Comparison of ENCODE assay signal across 8 mouse cellular contexts in the genomic region with DNA sequence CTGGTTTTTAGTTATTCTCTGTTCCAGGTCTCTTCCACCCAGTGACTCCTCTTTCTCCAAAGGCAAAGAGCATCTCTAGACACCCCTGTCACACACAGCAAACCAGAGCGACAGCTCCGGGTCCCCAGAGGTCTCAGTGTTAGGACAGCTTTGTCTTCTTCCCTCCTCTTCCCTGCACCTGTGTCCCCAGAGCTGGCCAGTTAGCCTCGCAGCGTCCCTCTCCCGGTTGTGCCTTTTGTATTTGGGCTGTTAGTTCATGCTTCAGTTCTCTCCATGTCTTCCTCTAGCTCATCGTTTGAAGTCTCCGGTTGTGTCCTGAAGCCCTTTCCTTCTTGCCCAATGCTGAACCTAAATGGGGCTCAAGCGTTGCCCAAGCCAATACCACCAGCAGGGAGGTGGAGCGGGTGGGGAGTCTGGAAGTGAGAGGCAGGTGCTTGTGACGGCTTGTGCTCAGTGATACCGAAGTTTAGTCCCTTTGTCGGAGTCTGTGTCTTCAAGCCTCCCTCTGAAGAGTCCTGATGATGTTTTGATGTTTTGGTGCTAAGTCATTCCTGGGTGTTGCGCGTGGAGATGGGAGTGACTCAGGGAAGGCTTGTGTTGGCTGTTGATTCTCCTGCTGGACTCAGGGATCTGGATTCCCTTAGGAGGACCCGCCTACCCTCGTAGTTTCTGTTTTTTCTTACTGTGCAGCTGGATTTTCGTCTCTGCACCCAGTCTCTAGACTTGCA. TPM values are rescaled to one million over a fixed set of nuclear protein-coding genes. Genes with fewer than 3 reads are reported as not detected.
DNase-seq lines count a peak whose midpoint lies in the region; ATAC-seq and TF ChIP-seq lines count a peak whose summit lies in the region.

No protein-coding gene starts in this region.

- TF ChIP-seq POLR2A in liver, adult 2 months (IDR thresholded peaks at IDR 0.05; ENCODE audit: extremely low read depth, insufficient read depth, low read length): no peak

- peak overlapping the region; percentile 73 for H3K9ac ChIP-seq in forebrain, embryonic 12.5 days
- H3K9ac ChIP-seq in intestine, embryonic 14.5 days (ENCODE audit: low read length): peak overlapping the region; percentile 74
- H3K9ac ChIP-seq in liver, adult 2 months (ENCODE audit: low read depth, low read length): peak overlapping the region; percentile 89
- H3K9ac ChIP-seq in neural tube, embryonic 12.5 days: peak overlapping the region; percentile 79

- peaks cover 16% of the 10 kb centered on the region; the same call in 1 of the 2 replicates for H3K79me2 ChIP-seq in liver, adult 2 months (ENCODE audit: control insufficient read depth, insufficient read depth, low read length)

- peak overlapping the region; percentile 82 for H3K27ac ChIP-seq in forebrain, embryonic 12.5 days
- H3K27ac ChIP-seq in intestine, embryonic 14.5 days (ENCODE audit: low read depth): no peak overlapping the region
- H3K27ac ChIP-seq in liver, adult 2 months (replicated peaks; ENCODE audit: insufficient read depth, low read depth, low read length): peak overlapping the region; percentile 45
- H3K27ac ChIP-seq in neural tube, embryonic 12.5 days: peak overlapping the region; percentile 76

- H3K4me1 ChIP-seq in forebrain, embryonic 12.5 days: peaks cover 15% of the 10 kb centered on the region
- H3K4me1 ChIP-seq in intestine, embryonic 14.5 days (replicated peaks; ENCODE audit: control insufficient read depth, insufficient read depth, low read length): 0 out of 2 replicates have a peak, but pooled peaks cover 5% of the 10 kb centered on the region
- H3K4me1 ChIP-seq in liver, adult 2 months (ENCODE audit: control insufficient read depth, insufficient read depth, low read length): peaks cover 3% of the 10 kb centered on the region; the same call in 1 of the 2 replicates
- H3K4me1 ChIP-seq in neural tube, embryonic 12.5 days: peaks cover 9% of the 10 kb centered on the region; the same call in 1 of the 2 replicates

- H3K36me3 ChIP-seq in forebrain, embryonic 12.5 days (replicated peaks): no peaks in the 10 kb centered on the region
- H3K36me3 ChIP-seq in intestine, embryonic 14.5 days (ENCODE audit: control insufficient read depth, insufficient read depth, low read length): no peaks in the 10 kb centered on the region
- H3K36me3 ChIP-seq in liver, adult 2 months (ENCODE audit: control insufficient read depth, insufficient read depth, low read length): no peaks in the 10 kb centered on the region
- no peaks in the 10 kb centered on the region for H3K36me3 ChIP-seq in neural tube, embryonic 12.5 days

- no peak for ATAC-seq in forebrain, embryonic 12.5 days (ENCODE audit: low FRiP score)
- peak; percentile 41 for ATAC-seq in intestine, embryonic 14.5 days (replicated peaks; ENCODE audit: low FRiP score, low TSS enrichment, low read depth)
- peak; percentile 67 for ATAC-seq in neural tube, embryonic 12.5 days (ENCODE audit: low FRiP score, low read depth)

- no peaks in the 10 kb centered on the region for H3K27me3 ChIP-seq in forebrain, embryonic 12.5 days
- H3K27me3 ChIP-seq in intestine, embryonic 14.5 days (replicated peaks; ENCODE audit: control insufficient read depth, insufficient read depth, low read length): no peaks in the 10 kb centered on the region
- no peaks in the 10 kb centered on the region for H3K27me3 ChIP-seq in liver, adult 2 months (ENCODE audit: control insufficient read depth, insufficient read depth, low read length)
- H3K27me3 ChIP-seq in neural tube, embryonic 12.5 days (replicated peaks): no peaks in the 10 kb centered on the region

- no peak for TF ChIP-seq CTCF in liver, adult 2 months (IDR thresholded peaks at IDR 0.05; ENCODE audit: low read depth, low read length)

- peak overlapping the region; percentile 96 for H3K4me2 ChIP-seq in forebrain, embryonic 12.5 days
- H3K4me2 ChIP-seq in intestine, embryonic 14.5 days (ENCODE audit: low read length): peak overlapping the region; percentile 90
- H3K4me2 ChIP-seq in neural tube, embryonic 12.5 days (replicated peaks): peak overlapping the region; percentile 77

- peak; percentile 13 to 32 for DNase-seq in urinary bladder, adult 18-20 months (ENCODE audit: low spot score in 2 of 2)
- no peak for DNase-seq in urinary bladder, postnatal 25 days (ENCODE audit: low spot score)
- DNase-seq in adrenal gland, postnatal 36 days: peak; percentile 10 to 28
- DNase-seq in intestine, embryonic 14.5 days (ENCODE audit: low spot score): no peak
- peak; percentile 48 for DNase-seq in liver, adult 2 months (ENCODE audit: extremely low read depth, low read depth, low spot score)
- no peak for DNase-seq in frontal cortex, postnatal 10 days (ENCODE audit: low spot score in 2 of 2)

- WGBS in forebrain, embryonic 12.5 days: 4% methylated on average over 17 of the region's 17 CpGs
- WGBS in intestine, embryonic 14.5 days: 6% methylated on average over 17 of the region's 17 CpGs
- 3% methylated on average over 17 of the region's 17 CpGs for WGBS in liver, adult 2 months
- 8% methylated on average over 17 of the region's 17 CpGs for WGBS in neural tube, embryonic 12.5 days

- H3K4me3 ChIP-seq in forebrain, embryonic 12.5 days (replicated peaks): peak overlapping the region; percentile 72
- peak overlapping the region; percentile 81 for H3K4me3 ChIP-seq in intestine, embryonic 14.5 days (ENCODE audit: low read depth, low read length)
- peak overlapping the region; percentile 80 for H3K4me3 ChIP-seq in liver, adult 2 months (ENCODE audit: insufficient read depth, low read depth, low read length)
- H3K4me3 ChIP-seq in neural tube, embryonic 12.5 days: peak overlapping the region; percentile 86

- no peaks in the 10 kb centered on the region for H3K9me3 ChIP-seq in forebrain, embryonic 12.5 days
- H3K9me3 ChIP-seq in intestine, embryonic 14.5 days (ENCODE audit: control insufficient read depth, low read length): no peaks in the 10 kb centered on the region
- no peaks in the 10 kb centered on the region for H3K9me3 ChIP-seq in neural tube, embryonic 12.5 days

RNA-seq across cellular contexts. Expression of a gene that starts 0.8 kb away (rescaled TPM):
- 10 to 100 TPM; 16.7 to 20.1 TPM for total RNA-seq in adrenal gland, postnatal 36 days (2021)
- 12.8 and 16.4 TPM in 2 replicates for polyA plus RNA-seq in forebrain, embryonic 12.5 days (2016; fragmentation: Nextera tagmentation; extraction: Ambion mirVana)
- polyA plus RNA-seq in intestine, embryonic 14.5 days (2014; fragmentation: Nextera tagmentation; extraction: Ambion mirVana): 6.3 and 8.1 TPM in 2 replicates
- total RNA-seq in liver, adult 2 months (2014; rRNA removed): 9.7 and 10.3 TPM in 2 replicates
- 2.0 and 2.4 TPM in 2 replicates for polyA plus RNA-seq in liver, adult 2 months (2012; rRNA removed)
- polyA plus RNA-seq in neural tube, embryonic 12.5 days (2016; fragmentation: Nextera tagmentation; extraction: Ambion mirVana): 18.1 and 21.1 TPM in 2 replicates

RNA-seq across cellular contexts. Expression of a gene that starts 9.9 kb away (rescaled TPM):
- total RNA-seq in adrenal gland, postnatal 36 days (2021): not detected
- not detected in 2 replicates for polyA plus RNA-seq in forebrain, embryonic 12.5 days (2016; fragmentation: Nextera tagmentation; extraction: Ambion mirVana)
- 0.23 TPM in 1 of 2 replicates, not detected in the other for polyA plus RNA-seq in intestine, embryonic 14.5 days (2014; fragmentation: Nextera tagmentation; extraction: Ambion mirVana)
- not detected in 2 replicates for total RNA-seq in liver, adult 2 months (2014; rRNA removed)
- not detected in 2 replicates for polyA plus RNA-seq in liver, adult 2 months (2012; rRNA removed)
- polyA plus RNA-seq in neural tube, embryonic 12.5 days (2016; fragmentation: Nextera tagmentation; extraction: Ambion mirVana): not detected in 2 replicates

Comparison
In these comparisons a context has a peak if more than half of its experiments do, and no peak if none do; other contexts are left out.
1. DNase-seq: peak in urinary bladder, adult 18-20 months (2 of 2), adrenal gland, postnatal 36 days (2 of 2) and liver, adult 2 months (single experiment); none in urinary bladder, postnatal 25 days (single experiment), intestine, embryonic 14.5 days (single experiment) and frontal cortex, postnatal 10 days (0 of 2).
2. Peak in every context shown above with its lines, with median percentiles within 50 percentile points of each other: H3K4me2 ChIP-seq, H3K4me3 ChIP-seq and H3K9ac ChIP-seq.